8 mouse cellular contexts compared by ENCODE assay signal in the genomic region with DNA sequence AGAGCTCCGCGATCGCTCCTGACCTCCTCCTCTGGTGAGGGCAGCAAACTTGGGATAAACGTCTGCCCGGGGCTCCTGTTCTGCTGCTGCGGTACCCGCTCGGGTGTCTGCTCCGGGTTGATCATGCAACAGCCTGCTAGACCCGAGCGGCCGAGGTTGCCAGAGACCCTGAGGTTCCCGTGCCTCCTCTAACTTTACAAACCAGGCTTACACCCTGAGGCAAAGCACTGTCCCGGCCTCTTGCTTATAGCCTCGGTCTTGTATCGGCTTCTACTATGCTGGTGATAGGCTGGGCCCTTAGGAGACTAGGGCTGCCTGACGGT. TPM values are rescaled to one million over a fixed set of nuclear protein-coding genes. Genes with fewer than 3 reads are reported as not detected.
DNase-seq lines count a peak whose midpoint lies in the region; ATAC-seq and TF ChIP-seq lines count a peak whose summit lies in the region.

No protein-coding gene starts in this region.

- H3K4me2 ChIP-seq in lung, embryonic 16.5 days (ENCODE audit: low read depth, low read length) = peak overlapping the region; percentile 99
- peak overlapping the region; percentile 94 for H3K4me2 ChIP-seq in forebrain, embryonic 13.5 days
- H3K4me2 ChIP-seq in limb, embryonic 14.5 days (replicated peaks; ENCODE audit: low read depth, low read length, severe bottlenecking) = peak overlapping the region; percentile 98

- no peak for TF ChIP-seq POLR2A in limb, embryonic 14.5 days (IDR thresholded peaks at IDR 0.05; ENCODE audit: borderline replicate concordance, extremely low read depth, insufficient read depth, insufficient read length)
- no peak for TF ChIP-seq POLR2A in small intestine, adult 2 months (IDR thresholded peaks at IDR 0.05; ENCODE audit: low read depth, low read length)

- no peak for DNase-seq in lung, postnatal 36 days
- DNase-seq in limb, embryonic 14.5 days (ENCODE audit: low spot score) = no peak
- no peak for DNase-seq in layer of hippocampus, adult 9-11 months
- DNase-seq in right cerebral cortex, postnatal 14 days = no peak
- DNase-seq in adrenal gland, postnatal 4 days (ENCODE audit: low spot score in 2 of 2) = no peak

- no peaks in the 10 kb centered on the region for H3K36me3 ChIP-seq in lung, embryonic 16.5 days (ENCODE audit: control insufficient read depth, insufficient read depth, low read length)
- H3K36me3 ChIP-seq in forebrain, embryonic 13.5 days (ENCODE audit: poor library complexity, severe bottlenecking) = no peaks in the 10 kb centered on the region
- no peaks in the 10 kb centered on the region for H3K36me3 ChIP-seq in limb, embryonic 14.5 days (ENCODE audit: control insufficient read depth, insufficient read depth, low read length)
- H3K36me3 ChIP-seq in small intestine, adult 2 months (ENCODE audit: control insufficient read depth, insufficient read depth, low read length) = no peaks in the 10 kb centered on the region

- H3K4me1 ChIP-seq in lung, embryonic 16.5 days (replicated peaks; ENCODE audit: control insufficient read depth, insufficient read depth, low read length) = no peaks in the 10 kb centered on the region; the same call in 1 of the 2 replicates
- H3K4me1 ChIP-seq in forebrain, embryonic 13.5 days = peaks cover 29% of the 10 kb centered on the region
- H3K4me1 ChIP-seq in limb, embryonic 14.5 days (ENCODE audit: control insufficient read depth, insufficient read depth, low read length) = peaks cover 12% of the 10 kb centered on the region; the same call in 1 of the 2 replicates
- no peaks in the 10 kb centered on the region for H3K4me1 ChIP-seq in small intestine, adult 2 months (ENCODE audit: control insufficient read depth, insufficient read depth, insufficient read length, low read length)

- no peak for TF ChIP-seq CTCF in small intestine, adult 2 months (IDR thresholded peaks at IDR 0.05; ENCODE audit: extremely low read depth, insufficient read length, insufficient replicate concordance, low read depth, low read length)

- H3K9me3 ChIP-seq in lung, embryonic 16.5 days (ENCODE audit: control insufficient read depth, low read length) = no peaks in the 10 kb centered on the region
- H3K9me3 ChIP-seq in forebrain, embryonic 13.5 days (replicated peaks) = no peaks in the 10 kb centered on the region
- H3K9me3 ChIP-seq in limb, embryonic 14.5 days (ENCODE audit: control insufficient read depth, low read length) = no peaks in the 10 kb centered on the region

- peak; percentile 8 for ATAC-seq in lung, embryonic 16.5 days (ENCODE audit: low read depth)
- ATAC-seq in forebrain, embryonic 13.5 days = peak; percentile 14; the same call in 1 of the 2 replicates
- ATAC-seq in limb, embryonic 14.5 days (ENCODE audit: low FRiP score, low read depth) = no peak

- H3K27ac ChIP-seq in lung, embryonic 16.5 days (ENCODE audit: low read length) = no peak overlapping the region
- H3K27ac ChIP-seq in forebrain, embryonic 13.5 days = peak overlapping the region; percentile 68
- no peak overlapping the region for H3K27ac ChIP-seq in limb, embryonic 14.5 days (replicated peaks; ENCODE audit: low read depth, low read length)
- no peak overlapping the region for H3K27ac ChIP-seq in small intestine, adult 2 months (ENCODE audit: insufficient read depth, low read depth, low read length)

- H3K9ac ChIP-seq in lung, embryonic 16.5 days (ENCODE audit: low read length) = peak overlapping the region; percentile 58
- H3K9ac ChIP-seq in forebrain, embryonic 13.5 days = peak overlapping the region; percentile 84
- H3K9ac ChIP-seq in limb, embryonic 14.5 days (ENCODE audit: low read depth, low read length, severe bottlenecking) = peak overlapping the region; percentile 67

- peak overlapping the region; percentile 61 for H3K4me3 ChIP-seq in lung, embryonic 16.5 days (ENCODE audit: low read length)
- H3K4me3 ChIP-seq in forebrain, embryonic 13.5 days = peak overlapping the region; percentile 81
- H3K4me3 ChIP-seq in limb, embryonic 14.5 days (replicated peaks; ENCODE audit: low read length) = peak overlapping the region; percentile 68
- peak overlapping the region; percentile 62 for H3K4me3 ChIP-seq in small intestine, adult 2 months (ENCODE audit: low read depth, low read length)

- 4% methylated on average over 15 of the region's 17 CpGs for WGBS in lung, embryonic 16.5 days
- WGBS in forebrain, embryonic 13.5 days = 1% methylated on average over 17 of the region's 17 CpGs
- WGBS in limb, embryonic 14.5 days = 0% methylated on average over 13 of the region's 17 CpGs
- 4% methylated on average over 17 of the region's 17 CpGs for WGBS in small intestine, adult 2 months

- H3K27me3 ChIP-seq in lung, embryonic 16.5 days (ENCODE audit: control insufficient read depth, insufficient read depth, low read depth, low read length) = peaks cover 28% of the 10 kb centered on the region
- H3K27me3 ChIP-seq in forebrain, embryonic 13.5 days = peaks cover 12% of the 10 kb centered on the region; the same call in 1 of the 2 replicates
- peaks cover 16% of the 10 kb centered on the region; the same call in 1 of the 2 replicates for H3K27me3 ChIP-seq in limb, embryonic 14.5 days (ENCODE audit: control insufficient read depth, insufficient read depth, low read length)
- peaks cover 25% of the 10 kb centered on the region for H3K27me3 ChIP-seq in small intestine, adult 2 months (ENCODE audit: control insufficient read depth, insufficient read depth, low read length)

RNA-seq across cellular contexts. Expression of a gene that starts 0.8 kb away (rescaled TPM):
- polyA plus RNA-seq in lung, embryonic 16.5 days (2015; fragmentation: Nextera tagmentation; extraction: Ambion mirVana) = 1.5 and 1.7 TPM in 2 replicates
- polyA plus RNA-seq in forebrain, embryonic 13.5 days (2015; fragmentation: Nextera tagmentation; extraction: Ambion mirVana) = 13.9 and 18.9 TPM in 2 replicates
- 15.2 and 21.6 TPM in 2 replicates for polyA plus RNA-seq in limb, embryonic 14.5 days (2012; rRNA removed)
- 6.9 and 7.1 TPM in 2 replicates for polyA plus RNA-seq in limb, embryonic 14.5 days (2014; fragmentation: Nextera tagmentation; extraction: Ambion mirVana)
- polyA plus RNA-seq in small intestine, adult 2 months (2012; rRNA removed) = 3.1 and 5.5 TPM in 2 replicates
- 10 to 100 TPM; 11.2 to 12.4 TPM for total RNA-seq in adrenal gland, postnatal 4 days (2021)
